Mouse (Mus musculus) heart, postnatal 0 days (tissue): ENCODE data around the gene Igf2bp3. TPM values are rescaled to one million over a fixed set of nuclear protein-coding genes. Genes with fewer than 3 reads are reported as not detected.
A peak's percentile ranks its signal among the peaks of the same experiment; 100 is the strongest.

Experiments
- ATAC-seq: fragments of 200-750 bp; cut with Nextera tagmentation; 2 replicates; pipeline ENCODE4 v1.8.0; 2017; ENCODE audit warnings: low read depth, moderate number of reproducible peaks, moderate library complexity; ENCODE audit not compliant: insufficient read depth
- DNase-seq: peaks from one replicate; pipeline ENCODE4 v3.0.0-alpha.2; 2016; ENCODE audit warnings: low spot score
- H3K27ac ChIP-seq: fragments of 300-500 bp; sonication (generic); 2 replicates; pipeline ENCODE4 v1.5.1; 2014; ENCODE audit warnings: low read depth, mild to moderate bottlenecking
- H3K27me3 ChIP-seq: fragments of 300-500 bp; sonication (generic); 2 replicates; pipeline ENCODE4 v1.6.1; 2014; ENCODE audit warnings: low read length, mixed read lengths; ENCODE audit not compliant: control insufficient read depth, insufficient read depth
- H3K36me3 ChIP-seq: fragments of 300-500 bp; sonication (generic); replicated peaks from 2 replicates; pipeline ENCODE4 v1.6.1; 2014; ENCODE audit warnings: low read length, mixed read lengths; ENCODE audit not compliant: control insufficient read depth, insufficient read depth
- H3K4me1 ChIP-seq: fragments of 300-500 bp; sonication (generic); 2 replicates; pipeline ENCODE4 v1.6.1; 2014; ENCODE audit warnings: antibody characterized with exemption; ENCODE audit not compliant: control insufficient read depth, insufficient read depth
- H3K4me2 ChIP-seq: fragments of 300-500 bp; sonication (generic); 2 replicates; pipeline ENCODE4 v1.6.1; 2014; ENCODE audit warnings: low read depth, mild to moderate bottlenecking, low read length, moderate library complexity
- H3K4me3 ChIP-seq: fragments of 300-500 bp; sonication (generic); 2 replicates; pipeline ENCODE4 v1.5.1; 2014; ENCODE audit warnings: low read depth, low read length
- H3K9ac ChIP-seq: fragments of 300-500 bp; sonication (generic); replicated peaks from 2 replicates; pipeline ENCODE4 v1.6.1; 2014; ENCODE audit warnings: low read depth, low read length, mixed read lengths
- H3K9me3 ChIP-seq: fragments of 300-500 bp; sonication (generic); replicated peaks from 2 replicates; pipeline ENCODE4 v1.6.1; 2016; ENCODE audit warnings: low read length; ENCODE audit not compliant: control insufficient read depth
- CTCF ChIP-seq: IDR thresholded peaks from 2 replicates; pipeline ENCODE4 v1.5.1; 2016; ENCODE audit warnings: antibody characterized with exemption, control low read depth, low read depth
- EP300 ChIP-seq: IDR thresholded peaks from 2 replicates; pipeline ENCODE4 v1.6.1; 2016; ENCODE audit warnings: antibody characterized with exemption, low read depth
- WGBS: fragments of 180-500 bp; shearing (Covaris S2); extraction: QIAGEN DNeasy Blood & Tissue Kit; methylation state at CpG from one replicate; pipeline ENCODE4 v1.1.7; 2014; 5-methylcytosine and 5-hydroxymethylcytosine counted together
- polyA plus RNA-seq: library from polyadenylated mRNA; unstranded; fragments of >200 nt; fragmentation: Nextera tagmentation; extraction: Ambion mirVana; gene quantifications from 2 replicates; pipeline ENCODE4 v1.2.1, GENCODE M21; 2015
- total RNA-seq: library from RNA; depleted of rRNA; stranded (reverse); fragments of >200 nt; gene quantifications from 2 replicates; pipeline ENCODE4 v1.2.3, GENCODE M21; 2014; ENCODE audit warnings: low replicate concordance

The Igf2bp3 gene
- total and polyA plus RNA-seq, 2 experiments from 2014 or later = 9.4 to 21.0 TPM

DNA sequence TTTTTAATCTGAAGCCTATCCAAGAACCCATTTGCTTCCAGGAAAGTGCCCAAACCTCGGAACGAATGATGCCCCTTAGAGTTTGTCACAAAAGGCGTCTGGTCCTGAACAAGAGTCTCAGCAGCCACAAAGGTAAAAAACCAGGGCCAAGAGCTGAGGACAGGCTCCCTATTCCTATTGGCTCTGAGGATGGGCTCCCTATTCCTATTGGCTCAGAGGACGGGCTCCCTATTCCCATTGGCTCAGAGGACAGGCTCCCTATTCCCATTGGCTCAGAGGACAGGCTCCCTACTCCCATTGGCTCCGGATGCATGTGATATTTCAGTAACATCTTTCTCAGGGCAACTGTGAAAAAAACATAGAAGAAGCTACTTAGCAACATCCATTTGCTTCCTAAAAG lies 5.8 kb downstream of the Igf2bp3 start:
- peak overlapping the region; percentile 76 for H3K27ac ChIP-seq
- H3K9ac ChIP-seq = no peak overlapping the region
- ATAC-seq = peak; percentile 76

DNA sequence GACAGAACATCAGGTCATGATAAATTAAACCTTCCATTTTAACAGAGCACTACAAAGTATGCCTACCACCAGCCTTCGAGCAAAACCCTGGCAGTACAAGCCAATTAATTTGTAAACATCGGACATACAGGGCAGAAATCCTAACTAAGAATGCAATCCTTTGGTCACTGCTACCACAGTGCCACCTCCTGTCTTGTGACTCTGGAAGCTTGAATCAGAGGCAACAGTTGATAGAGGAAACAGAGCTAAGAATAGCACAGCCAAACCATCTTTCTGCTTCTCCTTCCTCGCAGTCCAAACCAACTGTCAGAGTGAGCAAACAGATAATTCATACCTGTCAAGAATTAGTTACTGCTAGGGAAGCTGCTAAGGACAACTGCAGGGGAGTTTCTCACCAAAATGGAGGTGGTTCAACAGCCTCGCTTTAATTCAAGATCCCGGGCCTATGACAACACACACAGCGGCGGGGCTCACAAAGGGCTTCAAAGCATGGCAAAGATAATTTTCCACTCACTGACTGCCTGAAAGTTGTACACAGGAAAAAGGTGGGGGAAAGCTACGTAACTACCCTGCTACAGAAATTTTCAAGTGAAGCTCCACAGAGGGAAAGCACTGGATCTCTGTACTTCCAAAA lies 6.3 kb downstream of the Igf2bp3 start:
- Histone ChIP-seq H3K27me3 (no peaks in the 10 kb centered on the region), H3K4me3 (peak overlapping the region; percentile 23), H3K27ac (peak overlapping the region; percentile 76), H3K4me1 (peaks cover 43% of the 10 kb centered on the region), H3K9me3 (no peaks in the 10 kb centered on the region), H3K9ac (no peak overlapping the region), H3K4me2 (peak overlapping the region; percentile 60), H3K36me3 (peaks cover 14% of the 10 kb centered on the region)
- TF ChIP-seq EP300 (no peak), CTCF (peak; percentile 81)
- ATAC-seq = peak; percentile 81
- WGBS = 12% methylated on average over 8 of the region's 8 CpGs
- peak; percentile 85 for DNase-seq

More for the DNA sequence above, 5.8 kb downstream of the Igf2bp3 start:
- H3K27me3 ChIP-seq = no peaks in the 10 kb centered on the region
- H3K4me1 ChIP-seq = peaks cover 43% of the 10 kb centered on the region
- WGBS = 52% methylated on average over 5 of the region's 5 CpGs
- peak overlapping the region; percentile 23 for H3K4me3 ChIP-seq
- H3K4me2 ChIP-seq = peak overlapping the region; percentile 60
- H3K36me3 ChIP-seq = peaks cover 9% of the 10 kb centered on the region; the same call in 1 of the 2 replicates
- H3K9me3 ChIP-seq = no peaks in the 10 kb centered on the region
- peak; percentile 41 for DNase-seq
- peak; percentile 92 for TF ChIP-seq EP300
- no peak for TF ChIP-seq CTCF

DNA sequence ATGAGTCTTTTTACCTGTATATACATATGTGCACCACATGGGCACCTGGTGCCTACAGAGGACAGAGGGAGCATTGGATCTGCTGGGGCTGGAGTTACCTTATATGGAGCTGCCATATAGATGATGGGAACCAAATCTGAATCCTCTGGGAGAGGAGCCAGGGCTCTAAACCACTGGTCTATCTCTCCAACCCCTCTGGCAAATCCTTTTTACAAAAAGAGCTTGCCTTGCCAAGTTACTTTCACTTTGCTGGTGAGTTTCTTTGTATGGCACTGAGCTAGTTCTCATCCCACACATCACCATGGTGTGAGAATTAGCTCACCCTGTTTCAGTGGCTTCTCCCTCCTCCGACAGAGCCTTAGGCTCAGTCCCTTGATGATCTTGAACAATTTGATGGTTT lies 8.3 kb downstream of the Igf2bp3 start:
- Histone ChIP-seq H3K4me2 (no peak overlapping the region), H3K27ac (no peak overlapping the region), H3K36me3 (peaks cover 17% of the 10 kb centered on the region), H3K9me3 (no peaks in the 10 kb centered on the region), H3K4me3 (no peak overlapping the region), H3K4me1 (peaks cover 34% of the 10 kb centered on the region), H3K27me3 (no peaks in the 10 kb centered on the region), H3K9ac (no peak overlapping the region)
- TF ChIP-seq CTCF (no peak), EP300 (no peak)
- DNase-seq = no peak
- 50% methylated on average over 1 of the region's 1 CpGs for WGBS
- no peak for ATAC-seq

DNA sequence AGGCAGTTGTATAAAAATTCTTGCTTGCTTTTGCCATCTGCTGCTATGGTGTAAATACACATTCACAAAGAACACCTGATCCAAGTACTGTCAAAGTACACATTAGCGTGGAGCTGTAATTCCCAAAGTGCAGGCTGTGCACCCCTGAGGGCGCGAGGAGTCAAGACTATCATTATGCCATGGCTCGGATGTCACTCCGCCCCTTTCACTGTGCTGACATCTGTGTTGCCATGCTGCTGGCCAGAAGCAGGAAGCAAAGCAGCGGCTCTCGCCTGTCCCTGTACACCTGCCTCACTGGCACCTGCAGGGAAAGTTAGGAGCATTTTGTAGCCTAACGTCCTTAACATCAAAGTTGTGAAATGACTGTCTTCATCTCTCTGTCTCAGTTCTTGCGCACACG lies 19.6 kb downstream of the Igf2bp3 start:
- no peaks in the 10 kb centered on the region for H3K4me1 ChIP-seq
- H3K9me3 ChIP-seq = no peaks in the 10 kb centered on the region
- no peak overlapping the region for H3K4me2 ChIP-seq
- TF ChIP-seq EP300 (no peak), CTCF (no peak)
- DNase-seq = no peak
- WGBS = 92% methylated on average over 10 of the region's 10 CpGs
- ATAC-seq = no peak
- H3K4me3 ChIP-seq = no peak overlapping the region
- H3K9ac ChIP-seq = no peak overlapping the region
- H3K36me3 ChIP-seq = 0 out of 2 replicates have a peak, but pooled peaks cover 4% of the 10 kb centered on the region
- no peak overlapping the region for H3K27ac ChIP-seq
- no peaks in the 10 kb centered on the region for H3K27me3 ChIP-seq

DNA sequence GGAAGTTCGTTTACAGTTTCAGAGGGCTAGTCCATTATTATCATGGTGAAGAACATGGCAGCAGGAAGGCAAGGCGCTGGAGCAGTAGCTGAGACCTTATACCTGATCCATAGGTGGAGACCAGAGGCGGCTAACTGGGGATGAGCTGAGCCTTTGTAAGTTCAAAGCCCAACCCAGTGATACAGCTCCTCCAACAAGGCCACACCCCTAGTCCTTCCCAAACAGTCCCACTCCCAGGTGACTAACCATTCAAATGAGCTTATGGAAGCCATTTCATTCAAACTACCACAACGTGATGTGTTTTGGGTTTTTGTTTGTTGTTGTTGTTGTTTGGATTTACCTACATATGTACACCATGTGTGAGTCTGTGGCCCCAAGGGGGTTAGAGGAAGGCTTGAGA lies 20.2 kb downstream of the Igf2bp3 start:
- ATAC-seq (no peak), DNase-seq (no peak)
- Histone ChIP-seq H3K9ac (no peak overlapping the region), H3K27me3 (no peaks in the 10 kb centered on the region), H3K36me3 (0 out of 2 replicates have a peak, but pooled peaks cover 4% of the 10 kb centered on the region), H3K4me1 (no peaks in the 10 kb centered on the region), H3K4me3 (no peak overlapping the region), H3K4me2 (no peak overlapping the region), H3K9me3 (no peaks in the 10 kb centered on the region), H3K27ac (no peak overlapping the region)
- WGBS = 94% methylated on average over 4 of the region's 4 CpGs
- TF ChIP-seq EP300 (no peak), CTCF (no peak)

DNA sequence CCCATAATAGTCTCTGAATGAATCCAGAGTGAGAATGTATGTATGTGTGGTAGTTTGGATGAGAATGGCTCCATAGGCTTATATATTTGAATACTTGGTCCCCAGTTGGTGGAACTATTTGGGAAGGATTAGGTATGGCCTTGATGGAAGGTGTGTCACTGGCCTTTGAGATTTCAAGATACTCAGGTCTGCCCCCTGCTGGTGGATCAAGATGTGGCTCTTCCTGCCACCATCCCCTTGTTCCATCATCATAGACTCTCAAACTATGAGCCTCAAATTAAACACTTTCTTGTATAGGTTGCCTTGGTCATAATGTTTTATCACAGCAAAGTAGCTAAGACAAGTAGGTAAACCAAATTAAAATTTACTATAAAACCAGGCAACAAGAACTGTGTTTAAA lies 25.4 kb downstream of the Igf2bp3 start:
- no peak overlapping the region for H3K27ac ChIP-seq
- no peaks in the 10 kb centered on the region for H3K27me3 ChIP-seq
- no peak overlapping the region for H3K9ac ChIP-seq
- H3K4me1 ChIP-seq = no peaks in the 10 kb centered on the region
- ATAC-seq = no peak
- H3K9me3 ChIP-seq = no peaks in the 10 kb centered on the region
- no peak overlapping the region for H3K4me3 ChIP-seq
- no peak overlapping the region for H3K4me2 ChIP-seq
- no peak for DNase-seq
- TF ChIP-seq EP300 = no peak
- TF ChIP-seq CTCF = 0 out of 2 replicates have a peak, but pooled peaks have one; percentile 14
- no peaks in the 10 kb centered on the region for H3K36me3 ChIP-seq
